Mouse (Mus musculus) spleen, adult 2 months (tissue): Measurements from ENCODE around the gene Pdlim7. TPM values are rescaled to one million over a fixed set of nuclear protein-coding genes. Genes with fewer than 3 reads are reported as not detected.

Experiments
- DNase-seq, 2 experiments: peaks; one replicate each; pipeline versions ENCODE4 v3.0.0 to v3.0.0-alpha.2; 2012 to 2021; ENCODE audit warnings: low spot score in 2 of 2, low read depth in 1 of 2
- H3K27ac ChIP-seq: fragments of 200-500 bp; 2 replicates; pipeline ENCODE4 v1.5.1; 2012; ENCODE audit warnings: low read length, inconsistent platforms; ENCODE audit not compliant: insufficient read depth
- H3K27me3 ChIP-seq: fragments of 200-500 bp; 2 replicates; pipeline ENCODE4 v1.6.1; 2012; ENCODE audit warnings: mild to moderate bottlenecking, moderate library complexity, low read length, inconsistent platforms; ENCODE audit not compliant: control insufficient read depth, insufficient read depth
- H3K36me3 ChIP-seq: fragments of 200-500 bp; 2 replicates; pipeline ENCODE4 v1.6.1; 2012; ENCODE audit warnings: mild to moderate bottlenecking, low read length, inconsistent platforms; ENCODE audit not compliant: control insufficient read depth, insufficient read depth
- H3K4me1 ChIP-seq: fragments of 200-500 bp; 2 replicates; pipeline ENCODE4 v1.6.1; 2011; ENCODE audit warnings: inconsistent platforms; ENCODE audit not compliant: control insufficient read depth, insufficient read depth, insufficient read length
- H3K4me3 ChIP-seq: fragments of 200-500 bp; 2 replicates; pipeline ENCODE4 v1.5.1; 2011; ENCODE audit warnings: mild to moderate bottlenecking, inconsistent platforms; ENCODE audit not compliant: insufficient read depth, insufficient read length; ENCODE audit errors: extremely low read depth
- CTCF ChIP-seq: fragments of 200-500 bp; IDR thresholded peaks from 2 replicates; pipeline ENCODE4 v1.5.1; 2011; ENCODE audit warnings: mild to moderate bottlenecking, inconsistent platforms; ENCODE audit not compliant: insufficient read depth, insufficient read length, insufficient replicate concordance; ENCODE audit errors: extremely low read depth
- POLR2A ChIP-seq: fragments of 200-500 bp; IDR thresholded peaks from 2 replicates; pipeline ENCODE4 v1.6.1; 2011; ENCODE audit warnings: low read depth, low read length, inconsistent platforms
- WGBS: fragments of 180-500 bp; shearing (Covaris S2); methylation state at CpG from one replicate; pipeline ENCODE4 v1.1.7; 2018; 5-methylcytosine and 5-hydroxymethylcytosine counted together
- polyA plus RNA-seq: library from polyadenylated mRNA; depleted of rRNA; stranded (reverse); fragments of >200 nt; gene quantifications from 2 replicates; pipeline ENCODE4 v1.2.3, GENCODE M21; 2012; rRNA removed

Gene Pdlim7
- polyA plus RNA-seq, 1 experiment: 38.3 TPM

DNA sequence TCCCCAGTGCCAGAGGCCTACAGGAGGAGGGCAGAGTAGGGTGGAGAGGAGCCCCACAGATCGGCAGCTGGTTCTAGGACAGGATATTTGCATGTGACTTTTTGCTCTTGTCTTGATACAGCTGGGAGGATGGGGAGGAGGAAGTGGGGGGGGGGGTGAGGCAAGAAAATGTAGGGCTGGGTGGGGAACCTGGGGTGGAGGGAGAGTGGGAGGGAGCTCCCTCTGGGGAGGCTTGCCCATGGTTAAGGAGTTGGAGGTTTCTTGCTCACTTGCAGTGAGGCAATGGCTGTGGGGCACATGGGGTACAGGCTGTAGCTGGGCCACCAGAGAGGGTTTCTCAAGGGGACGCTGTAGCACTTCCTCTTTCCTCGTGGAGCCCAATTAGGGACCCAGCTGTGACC, 65.9 kb downstream of the Pdlim7 start:
- peak overlapping the region; percentile 81 for H3K4me3 ChIP-seq
- H3K27me3 ChIP-seq: no peaks in the 10 kb centered on the region
- TF ChIP-seq CTCF: no peak
- peak; percentile 20; the same call in 1 of the 2 replicates for TF ChIP-seq POLR2A
- peaks cover 25% of the 10 kb centered on the region for H3K36me3 ChIP-seq
- DNase-seq: peak in 1 of 2 experiments; percentile 70
- H3K27ac ChIP-seq: peak overlapping the region; percentile 98
- H3K4me1 ChIP-seq: peaks cover 43% of the 10 kb centered on the region; the same call in 1 of the 2 replicates
- 2% methylated on average over 3 of the region's 3 CpGs for WGBS

DNA sequence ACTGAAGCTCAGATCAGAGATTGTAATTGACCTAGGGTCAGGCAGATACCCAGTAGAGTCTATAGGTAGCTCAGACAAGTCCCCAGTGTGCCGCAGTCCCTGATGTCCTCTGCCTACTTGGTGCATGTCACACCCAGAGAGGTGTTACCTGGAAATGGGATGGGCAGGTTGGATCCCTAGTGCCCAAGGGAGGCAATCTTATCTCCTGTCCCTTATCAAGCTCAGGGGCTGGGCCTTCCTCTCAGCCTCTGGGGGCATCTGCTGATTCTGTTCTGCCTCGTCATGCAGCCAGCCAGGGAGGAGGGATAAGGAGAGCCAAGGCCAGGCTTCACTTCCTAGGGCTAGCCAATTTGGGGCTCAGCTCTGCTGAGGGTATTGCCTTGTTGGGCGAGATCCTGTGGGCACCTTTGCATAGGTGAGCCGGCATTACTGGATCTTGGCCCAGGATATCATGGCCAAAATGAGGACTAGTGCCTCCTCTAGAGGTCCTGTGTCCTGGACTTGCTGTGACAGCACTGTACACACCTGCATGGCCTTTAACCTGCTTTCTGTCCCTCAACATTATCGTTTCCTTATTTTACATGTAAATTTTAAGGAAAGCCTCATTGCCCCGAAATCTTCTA, 66.9 kb downstream of the Pdlim7 start:
- peaks cover 49% of the 10 kb centered on the region; the same call in 1 of the 2 replicates for H3K4me1 ChIP-seq

More for the DNA sequence above, 66.9 kb downstream of the Pdlim7 start:
- TF ChIP-seq POLR2A (no peak), CTCF (no peak)
- Histone ChIP-seq H3K36me3 (peaks cover 16% of the 10 kb centered on the region), H3K4me3 (peak overlapping the region; percentile 81), H3K27ac (peak overlapping the region; percentile 98), H3K27me3 (no peaks in the 10 kb centered on the region)
- WGBS: 31% methylated on average over 6 of the region's 6 CpGs
- no peak for DNase-seq

Other genes with a start within 250 kb of the Pdlim7 start
- gene Prelid1, start 193.2 kb downstream of the Pdlim7 start, polyA plus RNA-seq: 195 and 230 TPM in 2 replicates
- gene Rab24, start 191.7 kb downstream of the Pdlim7 start, polyA plus RNA-seq: 54.7 and 75.2 TPM in 2 replicates
- gene Mxd3, start 183.9 kb downstream of the Pdlim7 start, polyA plus RNA-seq: 14.3 and 18.5 TPM in 2 replicates
- gene Lman2, start 150.9 kb downstream of the Pdlim7 start, polyA plus RNA-seq: 63.9 and 70.1 TPM in 2 replicates
- gene Rgs14, start 143.9 kb downstream of the Pdlim7 start, polyA plus RNA-seq: 54.7 and 68.4 TPM in 2 replicates
- 0.87 and 2.2 TPM in 2 replicates for gene Slc34a1, start 115.5 kb downstream of the Pdlim7 start, polyA plus RNA-seq
- not detected in 2 replicates for gene Pfn3, start 98.4 kb downstream of the Pdlim7 start, polyA plus RNA-seq
- 0.64 and 1.6 TPM in 2 replicates for gene F12, start 86.9 kb downstream of the Pdlim7 start, polyA plus RNA-seq
- gene Grk6, start 68.6 kb downstream of the Pdlim7 start, polyA plus RNA-seq: 189 and 229 TPM in 2 replicates
- 16.2 and 33.9 TPM in 2 replicates for gene Prr7, start 49.4 kb downstream of the Pdlim7 start, polyA plus RNA-seq
- gene Dbn1, start 25.6 kb downstream of the Pdlim7 start, polyA plus RNA-seq: 12.8 and 14.2 TPM in 2 replicates
- 248 and 364 TPM in 2 replicates for gene Dok3, start 15.6 kb upstream of the Pdlim7 start, polyA plus RNA-seq
- 101 and 113 TPM in 2 replicates for gene Ddx41, start 23.0 kb upstream of the Pdlim7 start, polyA plus RNA-seq
- gene Fam193b, start 57.4 kb upstream of the Pdlim7 start, polyA plus RNA-seq: 119 and 122 TPM in 2 replicates
- gene Tmed9, start 60.1 kb upstream of the Pdlim7 start, polyA plus RNA-seq: 42.4 and 45.7 TPM in 2 replicates
- gene B4galt7, start 86.2 kb upstream of the Pdlim7 start, polyA plus RNA-seq: 22.8 and 25.7 TPM in 2 replicates
- 7.6 and 8.5 TPM in 2 replicates for gene Caml, start 109.3 kb upstream of the Pdlim7 start, polyA plus RNA-seq
- 10.4 and 12.3 TPM in 2 replicates for gene Ddx46, start 121.4 kb upstream of the Pdlim7 start, polyA plus RNA-seq
- 16.2 and 18.2 TPM in 2 replicates for gene B230219D22Rik, start 179.4 kb upstream of the Pdlim7 start, polyA plus RNA-seq
- gene Txndc15, start 201.0 kb upstream of the Pdlim7 start, polyA plus RNA-seq: 18.6 and 21.2 TPM in 2 replicates
- 14.1 and 23.5 TPM in 2 replicates for gene Pcbd2, start 213.7 kb upstream of the Pdlim7 start, polyA plus RNA-seq